Mouse (Mus musculus): Measurements from ENCODE around the gene Iah1.

Gene Iah1

DNA sequence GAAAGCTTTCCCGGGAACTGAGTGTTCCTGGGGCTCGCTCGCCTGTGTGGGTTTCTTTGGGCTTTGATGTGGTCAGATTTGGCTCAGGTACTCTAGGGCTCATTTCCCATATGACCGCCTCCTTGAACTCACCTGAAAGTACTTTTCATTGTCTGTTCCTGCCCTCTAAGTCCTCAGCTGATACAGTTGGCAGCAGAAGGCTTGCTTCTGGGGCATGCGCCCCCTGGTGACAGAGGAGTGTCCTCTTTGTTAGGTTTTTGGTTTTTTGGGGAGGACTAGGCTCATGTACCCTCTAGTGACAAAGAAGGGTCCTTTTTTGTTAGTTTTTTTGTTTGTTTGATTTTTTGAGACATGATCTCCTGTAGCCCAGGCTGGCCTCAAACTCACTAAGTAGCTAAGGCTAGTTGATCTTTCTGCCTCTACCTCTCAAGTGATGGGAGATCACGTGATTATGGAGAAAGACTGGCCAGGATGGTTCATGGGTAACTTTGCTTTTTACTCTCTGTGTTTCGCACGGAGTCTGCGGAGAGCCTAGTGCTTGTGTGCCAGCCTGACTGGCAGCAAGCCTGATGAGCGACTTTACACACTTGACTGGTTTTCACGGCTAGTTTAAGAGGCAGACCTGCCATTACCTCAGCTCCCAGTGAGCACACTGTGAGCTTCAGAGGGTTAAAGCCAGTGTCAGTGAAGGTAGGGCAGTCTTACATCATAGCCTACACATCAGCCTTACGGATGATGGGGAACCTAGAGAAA lies 2.1 kb downstream of the Iah1 start:
- in situ Hi-C loops (cut with MboI, MseI), result no loop called here

DNA sequence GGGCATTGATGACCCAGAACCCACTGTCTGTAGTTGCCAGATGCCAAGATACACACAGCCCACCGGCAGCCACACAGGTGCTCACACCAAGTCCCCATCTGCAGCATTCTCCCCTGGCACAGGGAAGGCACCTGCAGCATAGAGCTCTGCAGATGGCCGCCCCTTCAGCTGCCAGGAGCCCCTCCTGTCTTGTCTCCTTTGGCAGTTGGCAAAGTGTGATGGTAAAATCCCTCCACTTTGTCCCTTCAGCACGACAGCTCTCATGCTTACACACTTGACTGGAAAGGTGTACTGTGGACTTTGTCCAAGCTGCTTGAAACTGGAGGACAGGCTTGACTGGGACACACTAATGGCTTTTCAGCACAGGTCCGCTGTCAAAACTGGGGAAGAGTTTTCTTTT lies 4.1 kb downstream of the Iah1 start:
- in situ Hi-C loops (cut with MboI, MseI), result loop anchor here (10.0 kb wide), 1 partner anchor 294 kb away; no protein-coding TSS in a partner anchor

DNA sequence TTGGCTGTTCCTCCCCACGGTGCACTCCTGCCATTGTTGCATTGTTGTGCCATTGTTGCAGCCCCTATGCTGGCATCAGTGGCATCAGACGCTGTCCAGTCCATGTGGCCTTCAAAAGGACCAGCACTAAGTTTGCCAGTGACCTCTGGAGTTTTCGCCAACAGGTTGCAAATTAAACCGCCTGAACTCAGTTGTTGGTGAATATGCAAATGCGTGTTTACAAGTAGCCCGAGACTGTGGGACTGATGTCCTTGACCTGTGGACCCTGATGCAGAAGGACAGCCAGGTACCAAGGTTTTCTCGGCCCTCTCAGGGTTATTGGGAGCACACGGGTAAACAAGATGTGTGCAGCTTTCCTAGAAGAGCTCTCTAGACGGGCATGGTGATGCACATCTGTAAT lies 5.0 kb downstream of the Iah1 start:
- in situ Hi-C loops (cut with MboI, MseI), result loop anchor here (10.0 kb wide), 1 partner anchor 294 kb away; no protein-coding TSS in a partner anchor

DNA sequence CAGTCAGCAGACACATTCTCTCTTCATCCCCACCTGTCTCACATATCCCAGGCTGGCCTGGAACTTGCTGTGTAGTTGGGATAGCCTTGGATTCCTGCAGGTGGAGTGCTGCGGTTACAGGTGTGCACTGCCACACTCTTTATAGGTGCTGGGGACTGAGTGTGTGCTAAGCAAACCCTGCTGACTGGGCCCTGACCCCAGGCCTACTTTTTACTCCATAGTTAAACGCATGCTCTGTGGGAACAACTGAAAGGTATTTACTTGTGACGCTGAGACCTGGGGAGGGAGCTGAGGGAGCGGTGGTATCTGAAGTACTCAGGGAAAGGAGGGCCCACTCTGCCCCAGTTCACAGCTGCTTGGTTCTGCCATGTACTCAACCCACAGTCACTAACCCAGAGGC lies 6.1 kb downstream of the Iah1 start:
- in situ Hi-C loops (cut with MboI, MseI), result loop anchor here (10.0 kb wide), 1 partner anchor 293 kb away; no protein-coding TSS in a partner anchor

DNA sequence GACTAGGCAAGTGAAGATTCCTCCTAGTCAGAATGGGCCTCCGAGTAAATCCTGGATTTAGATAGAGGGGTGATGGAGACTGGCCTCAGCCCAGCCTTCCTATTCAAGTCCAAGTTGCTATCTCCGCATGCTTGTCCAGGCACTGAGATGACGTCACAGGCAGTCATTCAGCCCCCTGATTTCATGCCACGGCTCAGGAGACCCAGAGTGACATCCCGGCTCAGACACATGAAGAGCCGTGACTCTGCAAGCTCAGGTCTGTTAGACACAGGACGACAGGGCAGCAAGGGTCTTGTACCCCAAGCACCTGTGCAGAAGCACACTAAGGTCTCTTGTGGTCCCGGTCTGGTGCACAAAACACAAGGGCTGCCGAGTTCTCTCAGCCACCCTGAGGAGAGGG lies 6.7 kb downstream of the Iah1 start:
- in situ Hi-C loops (cut with MboI, MseI), result loop anchor here (10.0 kb wide), 1 partner anchor 292 kb away; no protein-coding TSS in a partner anchor

DNA sequence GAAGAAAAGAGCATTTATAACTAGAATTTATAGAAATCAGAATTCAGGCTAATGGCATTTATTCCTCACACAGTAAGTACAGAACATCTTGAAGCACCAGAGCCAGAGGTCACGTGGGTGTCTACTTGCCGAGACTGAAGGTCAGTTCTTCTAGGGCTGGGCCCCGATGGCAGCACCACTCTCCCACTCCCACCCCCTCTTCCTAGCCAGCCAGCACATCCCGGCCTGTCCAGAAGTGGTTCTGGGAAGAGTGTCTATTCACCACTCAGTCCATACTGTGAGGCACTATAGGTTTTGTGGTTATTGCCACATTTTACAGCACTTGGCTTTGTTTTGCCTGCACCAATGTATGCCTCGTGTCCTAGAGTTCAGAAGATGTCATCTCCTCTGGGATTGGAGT lies 7.9 kb downstream of the Iah1 start:
- in situ Hi-C loops (cut with MboI, MseI), result loop anchor here (10.0 kb wide), 1 partner anchor 291 kb away; no protein-coding TSS in a partner anchor

DNA sequence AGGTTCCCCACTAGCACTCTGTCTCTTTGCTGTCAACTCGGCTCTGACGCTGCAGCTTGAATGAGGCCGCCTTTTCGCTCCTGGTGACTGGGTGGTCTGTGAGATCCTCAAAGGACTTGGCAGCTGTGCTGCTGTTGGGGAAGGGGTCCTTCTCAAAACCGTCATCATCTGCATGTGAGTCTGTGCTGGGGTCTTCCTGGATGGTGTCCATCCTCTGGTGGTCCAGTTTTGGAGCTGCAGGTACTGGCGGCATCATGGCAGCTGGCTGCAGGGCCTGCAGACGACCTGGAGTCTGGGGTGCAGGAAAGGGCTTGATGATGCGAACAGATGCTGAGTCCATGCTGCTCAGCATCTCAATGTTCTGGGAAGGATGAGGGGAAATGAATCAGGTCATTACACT lies 9.1 kb downstream of the Iah1 start:
- in situ Hi-C loops (cut with MboI, MseI), result loop anchor here (5.0 to 10.0 kb wide), 3 partner anchors 33 to 290 kb away; no protein-coding TSS in a partner anchor

DNA sequence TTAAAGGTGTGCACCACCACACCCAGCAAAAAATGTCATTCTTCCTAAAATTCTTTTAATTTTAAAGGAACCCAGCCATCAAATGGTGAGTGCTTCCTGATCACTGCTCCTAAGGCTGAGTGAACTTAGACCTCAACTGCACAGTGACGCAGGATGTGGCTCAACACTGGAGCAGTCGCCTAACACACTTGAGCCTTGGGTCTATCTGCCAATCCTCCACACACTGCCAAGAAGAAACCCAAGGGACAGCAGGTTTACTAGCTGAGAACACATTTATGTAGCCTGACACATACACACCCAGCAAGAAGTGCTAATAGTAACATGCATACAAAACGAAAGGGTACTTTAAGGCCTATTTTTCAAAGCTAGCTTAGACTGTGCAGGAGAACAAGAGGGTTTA lies 10.1 kb downstream of the Iah1 start:
- in situ Hi-C loops (cut with MboI, MseI), result loop anchor here (5.0 to 10.0 kb wide), 3 partner anchors 34 to 288 kb away; no protein-coding TSS in a partner anchor

DNA sequence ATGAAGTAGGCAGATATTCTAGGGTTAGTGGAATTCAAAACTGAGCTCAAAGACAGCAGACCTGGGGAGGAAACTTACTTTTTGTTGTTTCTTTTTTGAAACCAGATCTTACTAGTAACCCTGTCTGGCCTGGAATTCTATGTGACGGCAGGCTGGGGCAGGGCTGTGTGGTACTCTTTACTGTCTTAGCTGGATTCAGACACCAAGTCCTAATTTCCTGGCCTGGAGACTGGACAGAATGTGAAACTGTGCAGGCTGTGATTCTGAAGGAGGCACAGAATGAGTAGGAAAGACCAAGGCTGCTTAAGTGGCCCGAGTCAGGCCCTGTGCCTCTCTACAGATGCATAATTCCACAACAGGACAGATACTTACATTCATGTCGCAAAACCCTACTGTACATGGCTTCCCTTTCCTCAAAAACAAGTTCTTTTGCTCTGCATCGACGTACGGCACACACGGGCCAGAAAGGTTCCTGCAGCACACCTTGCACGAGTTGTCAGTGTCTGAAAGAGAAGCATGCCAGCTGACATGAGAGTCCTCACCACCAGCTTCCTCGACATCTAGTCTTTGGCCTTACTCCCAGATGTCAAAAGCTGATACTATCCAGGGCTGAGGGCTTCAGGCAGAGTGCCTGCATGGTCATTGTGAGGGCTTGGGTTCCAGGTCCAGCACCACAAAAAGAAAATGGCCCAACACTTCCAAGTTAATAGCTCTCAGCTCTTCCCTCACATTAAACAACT lies 13.6 kb downstream of the Iah1 start:
- in situ Hi-C loops (cut with MboI, MseI), result loop anchor here (5.0 to 10.0 kb wide), 3 partner anchors 37 to 285 kb away; no protein-coding TSS in a partner anchor

DNA sequence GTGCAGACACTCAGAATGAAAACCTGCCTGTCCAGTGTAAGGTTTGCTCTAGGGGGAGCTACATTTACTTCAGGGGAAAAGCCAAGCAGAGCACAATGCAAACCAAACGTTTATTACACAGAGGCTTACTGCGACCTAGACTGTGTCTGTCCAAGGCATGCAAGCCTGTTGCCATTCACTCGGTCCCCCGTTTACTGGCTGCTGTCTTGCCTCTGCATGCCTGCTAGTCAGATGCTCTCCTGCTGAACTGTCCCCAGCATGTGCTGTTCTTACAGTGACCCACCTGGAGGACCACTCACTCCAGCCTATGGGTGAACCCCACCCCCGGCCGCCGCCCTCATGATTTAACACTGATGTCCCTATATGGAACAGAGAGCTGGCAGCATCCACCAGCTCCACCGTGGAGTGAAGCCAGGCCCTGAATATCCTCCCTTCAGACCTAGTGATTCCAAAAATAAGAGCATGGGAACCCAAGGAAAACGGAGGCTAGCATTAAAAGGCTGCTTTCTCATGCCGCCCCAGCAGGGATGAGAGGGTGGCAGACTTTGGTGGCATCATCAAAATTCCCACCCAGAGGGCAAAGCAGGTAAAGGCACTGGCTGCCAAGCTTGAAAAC lies 14.9 kb downstream of the Iah1 start:
- in situ Hi-C loops (cut with MboI, MseI), result no loop called here

DNA sequence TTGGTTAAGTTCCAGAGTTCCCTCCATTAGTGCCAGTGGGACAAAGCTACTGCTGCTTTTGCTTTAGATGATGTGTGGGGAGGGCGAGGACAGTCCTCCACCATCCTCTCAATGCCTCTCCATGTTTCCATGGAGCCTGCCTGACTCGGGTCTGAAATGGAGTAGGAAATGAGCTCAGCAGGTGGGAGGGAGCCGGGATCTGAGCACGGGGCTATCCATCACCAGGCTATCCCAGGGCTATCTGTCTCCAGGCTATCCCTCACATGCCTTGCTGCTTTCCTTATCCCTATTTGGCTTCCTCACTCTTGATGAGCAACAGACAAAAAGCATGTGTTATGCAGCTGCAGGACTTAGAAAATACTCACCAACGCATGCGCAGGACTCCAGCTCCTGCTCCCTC lies 15.5 kb downstream of the Iah1 start:
- in situ Hi-C loops (cut with MboI, MseI), result no loop called here

DNA sequence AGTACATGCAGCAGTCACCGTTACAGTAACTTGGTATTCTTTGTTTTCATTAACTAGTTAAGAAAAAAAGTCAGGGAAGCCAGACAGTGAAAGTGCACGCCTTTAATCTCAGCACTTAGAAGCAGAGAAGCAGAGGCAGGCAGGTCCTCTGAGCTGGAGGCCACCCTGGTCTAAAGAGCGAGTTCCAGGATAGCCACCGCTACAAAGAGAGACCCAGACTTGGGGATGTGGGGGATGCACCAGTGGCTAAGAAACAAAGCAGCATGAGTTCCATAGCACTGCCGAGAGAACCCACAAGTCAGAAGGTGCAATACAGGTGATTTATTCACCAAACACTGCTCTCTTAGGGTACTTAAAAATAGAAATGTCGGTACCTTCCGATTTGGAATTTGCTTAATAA lies 16.8 kb downstream of the Iah1 start:
- in situ Hi-C loops (cut with MboI, MseI), result no loop called here

DNA sequence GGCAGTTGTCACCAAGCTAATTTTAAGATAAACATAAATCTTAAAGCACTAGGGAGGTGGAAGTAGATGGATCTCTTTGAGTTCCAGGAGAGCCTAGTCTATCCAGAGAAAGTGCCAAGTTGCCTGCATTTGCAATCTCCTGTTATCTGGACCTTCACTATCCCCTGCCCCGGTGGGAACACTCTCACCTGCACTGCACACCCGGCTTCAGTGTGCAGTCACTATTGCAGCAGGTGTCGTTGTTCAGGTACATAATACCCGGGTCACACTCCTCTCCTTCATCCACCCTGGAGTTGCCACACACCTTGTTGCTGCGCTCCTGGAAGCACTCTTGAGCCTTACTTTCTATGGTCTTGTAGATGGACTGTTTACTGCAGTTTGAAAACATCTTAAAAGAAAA lies 17.6 kb downstream of the Iah1 start:
- in situ Hi-C loops (cut with MboI, MseI), result no loop called here

DNA sequence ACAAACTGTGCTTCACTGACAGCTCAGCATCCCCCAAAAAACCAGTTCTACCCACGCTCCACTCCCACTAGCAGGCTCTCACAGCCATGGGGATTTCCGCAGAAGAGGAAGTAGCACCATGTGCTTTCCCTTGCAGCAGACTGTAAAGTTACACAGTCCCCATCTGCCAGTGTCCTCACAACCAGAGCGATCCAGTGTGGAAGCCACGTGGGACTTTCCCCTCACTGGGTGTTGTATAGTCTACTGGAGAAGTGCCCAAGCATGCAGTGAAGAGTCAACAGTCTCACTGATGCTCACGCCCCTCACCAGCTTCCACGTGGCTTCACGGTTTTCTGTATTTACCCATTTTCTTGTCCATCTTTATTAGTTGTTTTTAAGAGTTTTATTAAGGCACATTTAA lies 19.7 kb downstream of the Iah1 start:
- in situ Hi-C loops (cut with MboI, MseI), result no loop called here

DNA sequence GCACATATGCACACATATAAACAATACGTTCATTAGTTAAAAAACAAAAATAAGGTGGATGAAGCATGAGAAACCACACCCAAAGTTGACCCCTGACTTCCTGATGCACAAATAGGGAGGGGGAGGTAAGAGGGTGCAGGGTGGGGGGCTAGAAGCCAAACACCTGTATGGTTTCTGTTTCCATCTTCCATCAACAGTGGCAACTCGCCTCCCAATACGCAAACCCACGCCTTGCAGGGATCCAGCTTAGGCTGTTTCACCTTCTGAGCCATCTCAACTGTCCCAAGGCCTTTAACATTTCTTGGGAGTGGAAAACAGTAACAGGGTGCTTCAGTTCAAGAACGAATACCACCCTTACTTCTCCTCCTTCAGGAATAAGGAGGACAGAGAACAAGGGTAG lies 21.0 kb downstream of the Iah1 start:
- in situ Hi-C loops (cut with MboI, MseI), result no loop called here

DNA sequence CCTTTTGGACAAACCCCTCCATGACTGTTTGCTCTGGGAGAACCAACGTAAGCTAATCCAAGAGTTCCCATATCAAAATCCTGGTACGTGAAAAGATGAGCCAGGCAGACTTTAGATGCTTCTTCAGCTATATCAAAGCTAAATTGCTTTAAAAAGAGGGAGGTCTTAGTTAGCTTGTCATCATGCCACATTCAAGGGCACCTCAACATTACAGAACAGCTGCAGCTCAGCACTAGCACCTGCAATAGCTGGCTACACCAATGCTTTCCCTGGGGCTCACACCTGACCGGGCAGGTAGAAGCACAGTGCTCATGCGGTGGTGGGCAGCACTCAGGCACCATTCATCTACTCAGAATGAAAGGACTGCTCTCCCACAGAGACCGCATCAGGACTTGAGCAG lies 24.5 kb downstream of the Iah1 start:
- in situ Hi-C loops (cut with MboI, MseI), result no loop called here

DNA sequence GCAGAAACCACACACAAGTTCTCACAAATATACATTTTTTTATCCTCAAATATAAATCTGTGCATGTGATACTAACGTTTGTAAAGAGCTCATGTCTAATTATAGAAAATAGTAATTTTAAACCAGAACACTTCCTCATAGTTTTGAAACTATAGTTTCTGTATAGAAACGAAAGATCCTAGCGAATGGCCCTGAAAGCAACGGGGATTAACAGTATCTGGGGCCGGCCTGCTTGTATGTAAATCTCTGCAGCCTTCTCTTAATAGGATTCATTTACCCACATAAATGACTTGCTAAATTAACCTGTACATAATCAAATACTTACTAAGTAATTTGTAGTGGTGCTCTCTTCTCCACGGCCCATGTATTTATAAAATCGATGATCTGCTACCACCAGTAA lies 30.8 kb downstream of the Iah1 start:
- in situ Hi-C loops (cut with MboI, MseI), result no loop called here

DNA sequence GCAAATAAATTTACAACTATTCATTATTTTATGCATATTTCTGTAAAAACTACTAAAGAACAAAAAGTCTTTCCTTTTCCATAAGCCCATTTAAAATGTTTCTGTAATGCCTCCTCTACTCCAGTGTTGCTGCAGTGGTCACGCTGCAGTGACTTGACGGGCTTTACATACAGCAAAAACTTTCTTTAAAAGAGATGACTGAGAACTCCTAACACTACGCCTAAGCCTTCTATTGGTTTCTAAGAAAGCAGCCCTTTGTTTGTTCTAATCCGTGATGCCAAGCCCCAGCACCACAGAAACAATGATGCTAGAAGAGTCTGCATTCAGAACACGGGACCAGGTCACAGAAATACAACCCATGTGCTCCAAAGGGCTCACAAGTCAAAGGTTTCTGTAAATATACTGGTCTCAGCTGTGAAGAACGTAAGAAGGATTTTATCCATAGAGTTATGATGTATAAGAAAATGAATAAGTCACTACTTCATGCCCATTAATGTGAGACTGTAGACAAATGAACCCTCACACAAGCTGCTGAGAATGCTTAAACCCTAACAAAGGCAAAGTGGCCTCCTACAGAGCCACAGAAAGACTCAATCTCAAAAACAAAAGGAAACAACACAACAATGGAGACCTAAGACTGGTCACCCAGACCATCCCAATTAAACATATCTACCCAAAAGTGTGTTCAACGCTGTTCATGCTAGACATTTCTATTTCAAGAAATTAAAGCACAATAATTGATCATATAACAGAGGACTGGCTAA lies 34.1 kb downstream of the Iah1 start:
- in situ Hi-C loops (cut with MboI, MseI), result no loop called here

DNA sequence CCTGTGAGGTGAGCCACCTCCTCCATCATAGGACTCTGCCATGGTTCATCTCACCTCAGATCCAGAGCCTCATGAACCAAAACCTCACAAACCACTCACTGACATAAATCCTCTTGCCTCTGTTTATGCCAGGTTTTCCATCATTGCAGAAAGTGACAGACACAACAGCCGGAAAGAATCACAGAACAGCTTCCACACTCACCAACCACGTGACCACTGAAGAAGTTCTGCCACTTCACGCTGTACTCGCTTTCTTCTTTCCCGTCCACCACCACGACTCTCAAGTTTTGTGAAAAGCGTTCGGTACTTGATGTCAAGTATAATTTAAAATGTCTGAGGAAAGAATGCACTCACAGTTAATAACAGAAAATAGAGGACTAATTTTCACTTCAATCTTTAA lies 37.5 kb downstream of the Iah1 start:
- in situ Hi-C loops (cut with MboI, MseI), result no loop called here

DNA sequence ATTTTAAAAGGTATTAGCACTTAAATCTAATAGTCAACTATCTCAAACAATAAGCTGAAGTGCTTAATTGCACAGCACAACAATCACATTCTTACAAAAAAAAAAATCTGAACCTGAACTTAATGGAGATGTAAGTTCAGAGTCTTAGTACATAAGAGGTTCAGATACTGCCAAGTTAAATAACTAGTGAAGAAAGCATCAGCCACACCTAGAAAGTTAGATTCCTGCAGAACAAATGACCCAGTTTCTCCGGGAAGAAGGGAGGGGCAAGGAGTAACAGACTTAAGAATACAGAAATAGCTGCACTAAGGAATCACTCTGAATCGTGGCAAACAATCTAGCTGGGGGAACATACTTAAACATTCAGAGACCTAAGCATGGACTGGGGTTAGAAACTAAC lies 46.5 kb downstream of the Iah1 start:
- in situ Hi-C loops (cut with MboI, MseI), result no loop called here

DNA sequence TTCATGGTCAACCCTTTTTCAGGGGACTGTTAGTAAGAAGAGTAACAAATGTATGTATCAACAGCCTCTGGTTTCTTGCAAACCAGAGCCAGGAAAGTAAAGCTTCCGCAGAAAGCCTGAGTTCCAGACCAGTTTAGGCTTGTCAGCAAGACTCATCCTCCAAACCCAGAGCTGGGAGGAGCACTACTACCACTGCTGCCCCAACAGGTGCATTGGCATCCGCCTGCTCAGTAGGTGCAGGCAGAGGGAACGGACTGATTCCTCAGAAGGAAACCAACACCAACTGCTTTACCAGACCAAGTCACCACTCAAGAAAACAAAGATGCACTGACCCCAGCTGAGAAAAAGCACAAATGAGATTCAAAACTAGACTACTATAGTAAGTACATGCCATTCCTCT lies 47.0 kb downstream of the Iah1 start:
- in situ Hi-C loops (cut with MboI, MseI), result no loop called here

Measured in regulatory T cell (primary cell).